Mouse (Mus musculus) MEL (cell line): ENCODE results near the gene Ctsd. TPM values are rescaled to one million over a fixed set of nuclear protein-coding genes. Genes with fewer than 3 reads are reported as not detected.

Experiments
- DNase-seq: peaks from one replicate; pipeline ENCODE4 v3.0.0; 2011; ENCODE audit warnings: low read depth, low spot score
- H3K27ac ChIP-seq: 2 replicates; pipeline ENCODE4 v1.5.1; 2012; ENCODE audit warnings: low read depth, mild to moderate bottlenecking, control low read depth, low read length, moderate library complexity; ENCODE audit not compliant: control insufficient read depth
- H3K27me3 ChIP-seq, 2 experiments: fragments of 150-350 bp in 1 of 2; sonication (generic) in 1 of 2; 2 replicates each; pipeline ENCODE4 v1.6.1; 2012; ENCODE audit warnings: low read length in 2 of 2, mild to moderate bottlenecking in 2 of 2, improper control_type of control experiment in 1 of 2, moderate library complexity in 1 of 2; ENCODE audit not compliant: insufficient read depth in 2 of 2, control insufficient read depth in 1 of 2
- H3K36me3 ChIP-seq, 2 experiments: 2 replicates each; pipeline ENCODE4 v1.6.1; 2012 to 2014; ENCODE audit warnings: low read length in 2 of 2, improper control_type of control experiment in 1 of 2, inconsistent platforms in 1 of 2, mild to moderate bottlenecking in 1 of 2; ENCODE audit not compliant: insufficient read depth in 2 of 2, control insufficient read depth in 1 of 2
- H3K4me1 ChIP-seq, 2 experiments: fragments of 150-350 bp in 1 of 2; sonication (generic) in 1 of 2; 2 replicates each; pipeline ENCODE4 v1.6.1; 2012; ENCODE audit warnings: low read length in 2 of 2, improper control_type of control experiment in 1 of 2, mild to moderate bottlenecking in 1 of 2; ENCODE audit not compliant: insufficient read depth in 2 of 2, control insufficient read depth in 1 of 2
- H3K4me3 ChIP-seq, 2 experiments: fragments of 150-350 bp in 1 of 2; sonication (generic) in 1 of 2; 2 replicates each; pipeline ENCODE4 v1.5.1; 2012; ENCODE audit warnings: low read depth in 2 of 2, low read length in 2 of 2, mild to moderate bottlenecking in 2 of 2, moderate library complexity in 2 of 2, control low read depth in 1 of 2, improper control_type of control experiment in 1 of 2; ENCODE audit not compliant: control insufficient read depth in 1 of 2, insufficient read depth in 1 of 2
- H3K79me2 ChIP-seq: 2 replicates; pipeline ENCODE4 v1.6.1; 2012; ENCODE audit warnings: mild to moderate bottlenecking, low read length, moderate library complexity; ENCODE audit not compliant: control insufficient read depth, poor library complexity, insufficient read depth
- H3K9ac ChIP-seq: 2 replicates; pipeline ENCODE4 v1.6.1; 2012; ENCODE audit warnings: low read depth, mild to moderate bottlenecking, control low read depth, low read length, moderate library complexity; ENCODE audit not compliant: control insufficient read depth, poor library complexity, severe bottlenecking
- H3K9me3 ChIP-seq: fragments of 150-350 bp; sonication (generic); replicated peaks from 2 replicates; pipeline ENCODE4 v1.6.1; 2012; ENCODE audit warnings: mild to moderate bottlenecking, low read length, improper control_type of control experiment, moderate library complexity; ENCODE audit not compliant: insufficient read depth
- BHLHE40 ChIP-seq: IDR thresholded peaks from 2 replicates; pipeline ENCODE4 v1.6.1; 2012; ENCODE audit warnings: low read depth, mild to moderate bottlenecking, inconsistent platforms, low read length, improper control_type of control experiment, borderline replicate concordance
- CHD1 ChIP-seq: IDR thresholded peaks from 2 replicates; pipeline ENCODE4 v1.6.1; 2012; ENCODE audit warnings: low read depth, mild to moderate bottlenecking, inconsistent platforms, low read length, improper control_type of control experiment
- CHD2 ChIP-seq: IDR thresholded peaks from 2 replicates; pipeline ENCODE4 v1.6.1; 2011; ENCODE audit warnings: low read length, improper control_type of control experiment
- CTCF ChIP-seq, 3 experiments: IDR thresholded peaks in 2 of 3; conservative IDR thresholded peaks in 1 of 3; 2 replicates each; pipeline ENCODE4 v1.5.1; 2011 to 2012; ENCODE audit warnings: low read length in 3 of 3, low read depth in 2 of 3, mild to moderate bottlenecking in 2 of 3, improper control_type of control experiment in 1 of 3, inconsistent platforms in 1 of 3, mixed read lengths in 1 of 3, moderate library complexity in 1 of 3; ENCODE audit not compliant: control insufficient read depth in 1 of 3, insufficient read depth in 1 of 3, poor library complexity in 1 of 3, severe bottlenecking in 1 of 3
- E2F4 ChIP-seq: IDR thresholded peaks from 2 replicates; pipeline ENCODE4 v1.6.1; 2011; ENCODE audit warnings: low read depth, low read length, improper control_type of control experiment, borderline replicate concordance
- ELF1 ChIP-seq: IDR thresholded peaks from 2 replicates; pipeline ENCODE4 v1.6.1; 2014; ENCODE audit warnings: low read depth, mild to moderate bottlenecking, inconsistent platforms, low read length, improper control_type of control experiment, moderate library complexity
- EP300 ChIP-seq, 2 experiments: IDR thresholded peaks; 2 replicates each; pipeline ENCODE4 v1.6.1; 2011; ENCODE audit warnings: improper control_type of control experiment in 2 of 2, low read length in 2 of 2, low read depth in 1 of 2, mild to moderate bottlenecking in 1 of 2
- ETS1 ChIP-seq: IDR thresholded peaks from 2 replicates; pipeline ENCODE4 v1.6.1; 2012; ENCODE audit warnings: low read depth, mild to moderate bottlenecking, inconsistent platforms, low read length, improper control_type of control experiment, moderate library complexity
- GABPA ChIP-seq: IDR thresholded peaks from 2 replicates; pipeline ENCODE4 v1.6.1; 2012; ENCODE audit warnings: low read depth, mild to moderate bottlenecking, inconsistent platforms, low read length, improper control_type of control experiment, moderate library complexity
- GATA1 ChIP-seq: IDR thresholded peaks from 2 replicates; pipeline ENCODE4 v1.6.1; 2011; ENCODE audit warnings: low read depth, low read length, improper control_type of control experiment
- HCFC1 ChIP-seq: IDR thresholded peaks from 2 replicates; pipeline ENCODE4 v1.6.1; 2012; ENCODE audit warnings: low read depth, mild to moderate bottlenecking, inconsistent platforms, low read length, improper control_type of control experiment, moderate library complexity
- JUND ChIP-seq: IDR thresholded peaks from 2 replicates; pipeline ENCODE4 v1.6.1; 2011; ENCODE audit warnings: low read depth, mild to moderate bottlenecking, improper control_type of control experiment, low read length
- KAT2A ChIP-seq: conservative IDR thresholded peaks from 2 replicates; pipeline ENCODE4 v1.6.1; 2012; ENCODE audit warnings: low read depth, low read length, improper control_type of control experiment, inconsistent platforms
- MAFK ChIP-seq: IDR thresholded peaks from 2 replicates; pipeline ENCODE4 v1.6.1; 2011; ENCODE audit warnings: low read depth, mild to moderate bottlenecking, low read length, improper control_type of control experiment, borderline replicate concordance
- MAX ChIP-seq: IDR thresholded peaks from 2 replicates; pipeline ENCODE4 v1.6.1; 2011; ENCODE audit warnings: low read length, improper control_type of control experiment
- MAZ ChIP-seq: IDR thresholded peaks from 2 replicates; pipeline ENCODE4 v1.6.1; 2012; ENCODE audit warnings: low read depth, mild to moderate bottlenecking, inconsistent platforms, low read length, improper control_type of control experiment
- MEF2A ChIP-seq: IDR thresholded peaks from 2 replicates; pipeline ENCODE4 v1.6.1; 2014; ENCODE audit warnings: low read depth, mild to moderate bottlenecking, inconsistent platforms, low read length, improper control_type of control experiment; ENCODE audit not compliant: poor library complexity, insufficient replicate concordance, severe bottlenecking; ENCODE audit errors: extremely low read depth
- MXI1 ChIP-seq: IDR thresholded peaks from 2 replicates; pipeline ENCODE4 v1.6.1; 2011; ENCODE audit warnings: mild to moderate bottlenecking, low read depth, low read length, improper control_type of control experiment
- MYB ChIP-seq: IDR thresholded peaks from 2 replicates; pipeline ENCODE4 v1.6.1; 2011; ENCODE audit warnings: mild to moderate bottlenecking, low read depth, low read length, improper control_type of control experiment
- MYC ChIP-seq: IDR thresholded peaks from 2 replicates; pipeline ENCODE4 v1.6.1; 2011; ENCODE audit warnings: low read depth, mild to moderate bottlenecking, low read length, improper control_type of control experiment, moderate library complexity
- NELFE ChIP-seq: IDR thresholded peaks from 2 replicates; pipeline ENCODE4 v1.6.1; 2011; ENCODE audit warnings: low read depth, low read length, improper control_type of control experiment
- NRF1 ChIP-seq: IDR thresholded peaks from 2 replicates; pipeline ENCODE4 v1.6.1; 2014; ENCODE audit warnings: low read depth, mild to moderate bottlenecking, inconsistent platforms, low read length, improper control_type of control experiment, moderate library complexity; ENCODE audit not compliant: poor library complexity, insufficient read depth, severe bottlenecking
- POLR2A ChIP-seq, 2 experiments: IDR thresholded peaks; 2 replicates each; pipeline ENCODE4 v1.6.1; 2011 to 2012; ENCODE audit warnings: low read length in 2 of 2, mild to moderate bottlenecking in 2 of 2, control low read depth in 1 of 2, improper control_type of control experiment in 1 of 2, low read depth in 1 of 2, moderate library complexity in 1 of 2; ENCODE audit not compliant: control insufficient read depth in 1 of 2, insufficient read depth in 1 of 2, poor library complexity in 1 of 2
- POLR2AphosphoS2 ChIP-seq: IDR thresholded peaks from 2 replicates; pipeline ENCODE4 v1.6.1; 2011; ENCODE audit warnings: low read length, improper control_type of control experiment
- POLR2AphosphoS5 ChIP-seq: IDR thresholded peaks from 2 replicates; pipeline ENCODE4 v1.6.1; 2012; ENCODE audit warnings: low read depth, borderline replicate concordance, mild to moderate bottlenecking, inconsistent platforms, low read length, moderate library complexity, mixed read lengths
- RAD21 ChIP-seq: IDR thresholded peaks from 2 replicates; pipeline ENCODE4 v1.6.1; 2011; ENCODE audit warnings: mild to moderate bottlenecking, low read depth, low read length, improper control_type of control experiment
- RCOR1 ChIP-seq: IDR thresholded peaks from 2 replicates; pipeline ENCODE4 v1.6.1; 2012; ENCODE audit warnings: low read depth, mild to moderate bottlenecking, inconsistent platforms, low read length, improper control_type of control experiment
- SIN3A ChIP-seq: IDR thresholded peaks from 2 replicates; pipeline ENCODE4 v1.6.1; 2012; ENCODE audit warnings: low read length, improper control_type of control experiment, inconsistent platforms
- SMC3 ChIP-seq: IDR thresholded peaks from 2 replicates; pipeline ENCODE4 v1.6.1; 2011; ENCODE audit warnings: low read depth, low read length, improper control_type of control experiment
- TAL1 ChIP-seq: IDR thresholded peaks from 2 replicates; pipeline ENCODE4 v1.6.1; 2012; ENCODE audit warnings: mild to moderate bottlenecking, inconsistent platforms, low read length, moderate library complexity, mixed read lengths
- TBP ChIP-seq: IDR thresholded peaks from 2 replicates; pipeline ENCODE4 v1.8.0; 2011; ENCODE audit warnings: low read depth, low read length, improper control_type of control experiment
- TCF12 ChIP-seq: IDR thresholded peaks from 2 replicates; pipeline ENCODE4 v1.6.1; 2014; ENCODE audit warnings: low read depth, mild to moderate bottlenecking, inconsistent platforms, low read length, improper control_type of control experiment, moderate library complexity
- UBTF ChIP-seq: IDR thresholded peaks from 2 replicates; pipeline ENCODE4 v1.6.1; 2012; ENCODE audit warnings: low read depth, mild to moderate bottlenecking, inconsistent platforms, low read length, improper control_type of control experiment, moderate library complexity, borderline replicate concordance; ENCODE audit not compliant: insufficient read depth
- USF1 ChIP-seq: IDR thresholded peaks from 2 replicates; pipeline ENCODE4 v1.6.1; 2014; ENCODE audit warnings: low read depth, mild to moderate bottlenecking, inconsistent platforms, low read length, improper control_type of control experiment, moderate library complexity
- USF2 ChIP-seq, 2 experiments: IDR thresholded peaks; 2 replicates each; pipeline ENCODE4 v1.6.1; 2011 to 2012; ENCODE audit warnings: improper control_type of control experiment in 2 of 2, low read length in 2 of 2, borderline replicate concordance in 1 of 2, inconsistent platforms in 1 of 2, low read depth in 1 of 2, mild to moderate bottlenecking in 1 of 2; ENCODE audit not compliant: insufficient read depth in 1 of 2
- ZC3H11A ChIP-seq: IDR thresholded peaks from 2 replicates; pipeline ENCODE4 v1.6.1; 2012; ENCODE audit warnings: low read depth, mild to moderate bottlenecking, inconsistent platforms, low read length, improper control_type of control experiment
- ZMIZ1 ChIP-seq: IDR thresholded peaks from 2 replicates; pipeline ENCODE4 v1.6.1; 2012; ENCODE audit warnings: low read depth, mild to moderate bottlenecking, inconsistent platforms, low read length, improper control_type of control experiment, moderate library complexity
- ZNF384 ChIP-seq: IDR thresholded peaks from 2 replicates; pipeline ENCODE4 v1.6.1; 2012; ENCODE audit warnings: low read depth, mild to moderate bottlenecking, inconsistent platforms, low read length, improper control_type of control experiment
- polyA plus RNA-seq, 2 experiments: library from polyadenylated mRNA; stranded (reverse) in 1 of 2; unstranded in 1 of 2; fragments of >175 nt in 1 of 2; fragments of >200 nt in 1 of 2; gene quantifications; 2 replicates each; pipeline versions ENCODE4 v1.2.1 to v1.2.4; 2012; ENCODE audit warnings: low replicate concordance in 2 of 2, low read depth in 1 of 2; ENCODE audit not compliant: insufficient read length in 2 of 2, insufficient read depth in 1 of 2, missing spikeins in 1 of 2
- total RNA-seq: library from RNA; depleted of rRNA; stranded (reverse); fragments of 300-350 nt; gene quantifications from 2 replicates; pipeline ENCODE4 v1.2.3, GENCODE M21; 2012

Ctsd gene
- total and polyA plus RNA-seq, 3 experiments = 89.3 to 179 (median 115) TPM

DNA sequence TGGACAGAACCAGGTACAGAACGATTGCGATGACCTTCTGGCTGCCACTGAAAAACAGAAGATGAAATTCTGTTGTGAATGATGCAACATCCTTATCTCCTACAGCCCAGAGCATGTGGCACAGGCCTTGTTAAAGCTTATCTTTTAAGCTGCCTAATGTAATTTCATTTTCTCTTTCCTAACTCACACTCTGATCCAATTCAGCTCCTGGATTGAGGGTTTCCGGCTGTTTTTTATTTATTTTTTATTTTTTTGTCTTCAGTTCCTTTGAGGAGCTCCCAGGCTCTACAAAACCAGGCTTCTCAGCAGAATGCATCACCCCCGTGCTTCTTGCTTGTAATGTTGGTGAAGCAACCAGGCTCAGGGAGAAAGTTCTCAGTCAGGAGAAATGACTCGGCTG, 32.0 kb upstream of the Ctsd start:
- peak; percentile 79 for DNase-seq
- Histone ChIP-seq H3K9me3 (no peaks in the 10 kb centered on the region), H3K4me3 (peak overlapping the region; percentile 6 to 18; a peak in 1 of 4 replicates), H3K27ac (peak overlapping the region; percentile 94), H3K4me1 (peaks cover 14 to 21% of the 10 kb centered on the region in 2 experiments), H3K79me2 (no peaks in the 10 kb centered on the region), H3K27me3 (no peaks in the 10 kb centered on the region), H3K9ac (peak overlapping the region; percentile 50), H3K36me3 (peaks cover 0 to 15% of the 10 kb centered on the region in 2 experiments; a peak in 2 of 4 replicates)
- TF ChIP-seq MEF2A = no peak
- TF ChIP-seq SMC3 = no peak
- TF ChIP-seq KAT2A = no peak; the same call in 1 of the 2 replicates
- peak; percentile 77; the same call in 1 of the 2 replicates for TF ChIP-seq ZNF384
- TF ChIP-seq ELF1 = no peak
- TF ChIP-seq UBTF = no peak
- peak; percentile 90 for TF ChIP-seq TAL1
- no peak for TF ChIP-seq CHD2
- no peak for TF ChIP-seq CTCF (IDR thresholded peaks at IDR 0.05 in 2 of 3, conservative IDR thresholded peaks at IDR 0.05 in 1 of 3; ENCODE audit: control insufficient read depth in 1 of 3, insufficient read depth in 1 of 3, low read depth in 2 of 3, low read length in 3 of 3, poor library complexity in 1 of 3, severe bottlenecking in 1 of 3)
- no peak for TF ChIP-seq USF2 (IDR thresholded peaks at IDR 0.05; ENCODE audit: borderline replicate concordance in 1 of 2, insufficient read depth in 1 of 2, low read depth in 1 of 2, low read length in 2 of 2)
- TF ChIP-seq POLR2AphosphoS5 = no peak
- TF ChIP-seq MAFK = no peak
- TF ChIP-seq JUND = no peak
- TF ChIP-seq MYB = peak; percentile 64; the same call in 1 of the 2 replicates
- TF ChIP-seq GATA1 = peak; percentile 98
- TF ChIP-seq POLR2A (IDR thresholded peaks at IDR 0.05; ENCODE audit: control insufficient read depth in 1 of 2, insufficient read depth in 1 of 2, low read depth in 1 of 2, low read length in 2 of 2, poor library complexity in 1 of 2) = no peak
- peak; percentile 77; the same call in 1 of the 2 replicates for TF ChIP-seq MXI1
- peak; percentile 91 for TF ChIP-seq MAX
- no peak for TF ChIP-seq E2F4
- no peak for TF ChIP-seq ZC3H11A
- TF ChIP-seq USF1 = peak; percentile 72; the same call in 1 of the 2 replicates
- TF ChIP-seq TBP = no peak; the same call in 1 of the 2 replicates
- TF ChIP-seq EP300 (IDR thresholded peaks at IDR 0.05; ENCODE audit: low read depth in 1 of 2, low read length in 2 of 2) = peak; percentile 96 to 97
- peak; percentile 98 for TF ChIP-seq MYC
- TF ChIP-seq NELFE = no peak
- no peak for TF ChIP-seq RAD21
- TF ChIP-seq SIN3A = peak; percentile 93
- peak; percentile 87 for TF ChIP-seq RCOR1
- TF ChIP-seq CHD1 = no peak
- 0 out of 2 replicates have a peak, but pooled peaks have one; percentile 29 for TF ChIP-seq POLR2AphosphoS2
- no peak for TF ChIP-seq NRF1
- TF ChIP-seq ETS1 = peak; percentile 100
- no peak for TF ChIP-seq ZMIZ1
- peak; percentile 96 for TF ChIP-seq TCF12
- TF ChIP-seq HCFC1 = peak; percentile 65
- TF ChIP-seq MAZ = no peak
- peak; percentile 88 for TF ChIP-seq BHLHE40
- no peak for TF ChIP-seq GABPA
